Mouse (Mus musculus): ENCODE results near the gene 4930432K21Rik. TPM values are rescaled to one million over a fixed set of nuclear protein-coding genes. Genes with fewer than 3 reads are reported as not detected.

4930432K21Rik gene
- total and polyA plus RNA-seq, 2 experiments from 2014 or later, result 2.2 to 5.7 TPM

DNA sequence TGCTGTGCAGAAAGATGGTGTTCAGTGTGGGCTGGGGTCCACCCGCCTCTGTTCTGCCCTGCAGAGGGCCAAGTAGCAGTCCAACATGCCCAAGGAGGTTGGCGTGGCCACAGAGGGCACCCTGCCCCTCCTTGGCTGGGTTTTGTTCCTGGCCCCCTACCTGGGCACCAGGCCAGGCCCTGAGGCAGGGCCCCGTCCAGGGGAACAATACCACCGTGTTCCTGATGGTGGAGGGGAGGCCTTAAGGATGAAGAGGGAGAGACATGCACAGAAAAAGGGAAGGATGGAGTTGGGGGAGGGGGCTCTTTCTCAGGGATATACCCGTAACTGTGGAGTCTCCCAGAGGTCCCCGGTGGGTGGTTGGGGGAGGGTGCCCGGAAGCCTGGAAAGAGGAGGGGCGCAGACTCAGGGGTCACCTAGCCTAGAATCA lies 52.3 kb downstream of the 4930432K21Rik start:
- Histone ChIP-seq H3K9ac (replicated peaks; ENCODE audit: low read length, poor library complexity, severe bottlenecking) (peak overlapping the region; percentile 59), H3K4me3 (ENCODE audit: low read depth, low read length) (peak overlapping the region; percentile 38; the same call in 1 of the 2 replicates), H3K27me3 (ENCODE audit: insufficient read depth, low read length) (no peaks in the 10 kb centered on the region), H3K4me1 (ENCODE audit: insufficient read depth, low read length) (peaks cover 10% of the 10 kb centered on the region), H3K36me3 (ENCODE audit: insufficient read depth, low read length) (no peaks in the 10 kb centered on the region), H3K27ac (ENCODE audit: low read depth, low read length) (peak overlapping the region; percentile 65; the same call in 1 of the 2 replicates), H3K4me2 (ENCODE audit: low read depth, low read length, poor library complexity, severe bottlenecking) (peak overlapping the region; percentile 85), H3K9me3 (ENCODE audit: low read length) (no peaks in the 10 kb centered on the region)
- peak; percentile 9; the same call in 1 of the 2 replicates for TF ChIP-seq CTCF (IDR thresholded peaks at IDR 0.05)
- no peak for ATAC-seq (ENCODE audit: low FRiP score)
- 21% methylated on average over 8 of the region's 8 CpGs for WGBS
- DNase-seq (ENCODE audit: low spot score), result peak; percentile 35

DNA sequence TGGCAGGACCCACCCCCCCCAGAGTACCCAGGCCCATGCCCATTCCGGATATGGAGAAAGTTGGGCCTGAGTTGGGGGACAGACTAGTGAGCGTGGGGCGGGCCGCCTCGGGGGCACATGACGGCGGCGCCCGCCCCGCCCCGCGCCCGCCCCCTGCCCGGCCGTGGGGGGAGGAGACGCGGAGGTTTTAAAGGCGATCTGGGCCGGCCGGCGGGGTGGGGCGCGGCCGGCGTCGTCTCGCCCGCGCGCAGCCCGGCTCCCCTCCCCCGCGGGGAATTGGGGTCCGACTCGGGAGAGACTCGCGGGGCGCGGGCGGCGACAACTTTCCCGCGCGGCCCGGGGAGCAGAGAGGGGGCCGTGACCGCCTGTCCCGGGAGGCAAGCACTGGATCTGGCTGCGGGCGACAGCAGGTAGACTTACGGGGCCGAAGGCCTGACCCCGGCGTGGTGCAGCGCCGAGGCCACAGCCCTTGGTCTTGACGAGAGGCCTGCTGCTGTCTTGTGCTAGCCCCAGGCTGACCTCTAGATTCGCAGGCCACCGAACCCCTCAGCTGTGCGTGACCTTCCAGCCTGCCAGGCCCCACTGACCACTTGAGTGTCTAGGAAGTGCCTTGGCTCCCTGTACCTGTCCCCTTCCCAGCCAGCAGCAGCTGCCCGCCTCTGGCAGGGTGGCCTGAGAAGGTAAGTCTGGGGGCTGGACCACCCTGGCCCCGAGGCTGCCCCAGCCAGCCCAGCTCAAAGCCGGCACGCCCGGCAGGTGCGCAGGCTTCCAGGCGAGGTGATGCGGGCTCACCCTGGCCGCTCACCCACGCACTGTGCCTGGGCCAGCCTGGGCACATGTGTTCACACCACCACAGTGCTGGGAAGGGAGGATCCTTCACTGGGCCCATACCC lies 53.1 kb downstream of the 4930432K21Rik start:
- WGBS, result 12% methylated on average over 39 of the region's 70 CpGs
- Histone ChIP-seq H3K4me1 (ENCODE audit: insufficient read depth, low read length) (peaks cover 10% of the 10 kb centered on the region), H3K9me3 (ENCODE audit: low read length) (no peaks in the 10 kb centered on the region)

GRCm38 (mm10) chr8:84201545-84202245 lies 53.9 kb downstream of the 4930432K21Rik start:
- TF ChIP-seq CTCF (IDR thresholded peaks at IDR 0.05), result no peak
- no peaks in the 10 kb centered on the region for H3K27me3 ChIP-seq (ENCODE audit: insufficient read depth, low read length)
- DNase-seq (ENCODE audit: low spot score) (peak; percentile 27), ATAC-seq (ENCODE audit: low FRiP score) (no peak)
- peaks cover 10% of the 10 kb centered on the region for H3K4me1 ChIP-seq (ENCODE audit: insufficient read depth, low read length)
- H3K4me2 ChIP-seq (ENCODE audit: low read depth, low read length, poor library complexity, severe bottlenecking), result peak overlapping the region; percentile 85
- H3K36me3 ChIP-seq (ENCODE audit: insufficient read depth, low read length), result no peaks in the 10 kb centered on the region
- H3K27ac ChIP-seq (ENCODE audit: low read depth, low read length), result peak overlapping the region; percentile 65; the same call in 1 of the 2 replicates
- H3K4me3 ChIP-seq (ENCODE audit: low read depth, low read length), result peak overlapping the region; percentile 38
- WGBS, result 68% methylated on average over 15 of the region's 15 CpGs
- H3K9me3 ChIP-seq (ENCODE audit: low read length), result no peaks in the 10 kb centered on the region
- 0 out of 2 replicates have a peak overlapping the region, but pooled peaks have one; percentile 59 for H3K9ac ChIP-seq (replicated peaks; ENCODE audit: low read length, poor library complexity, severe bottlenecking)

More for the DNA sequence above, 53.1 kb downstream of the 4930432K21Rik start:
- Histone ChIP-seq H3K9ac (replicated peaks; ENCODE audit: low read length, poor library complexity, severe bottlenecking) (peak overlapping the region; percentile 59), H3K27ac (ENCODE audit: low read depth, low read length) (peak overlapping the region; percentile 65), H3K27me3 (ENCODE audit: insufficient read depth, low read length) (no peaks in the 10 kb centered on the region), H3K4me3 (ENCODE audit: low read depth, low read length) (peak overlapping the region; percentile 38), H3K36me3 (ENCODE audit: insufficient read depth, low read length) (no peaks in the 10 kb centered on the region), H3K4me2 (ENCODE audit: low read depth, low read length, poor library complexity, severe bottlenecking) (peak overlapping the region; percentile 85)
- TF ChIP-seq CTCF (IDR thresholded peaks at IDR 0.05), result no peak
- no peak for ATAC-seq (ENCODE audit: low FRiP score)
- peak; percentile 36 for DNase-seq (ENCODE audit: low spot score)

DNA sequence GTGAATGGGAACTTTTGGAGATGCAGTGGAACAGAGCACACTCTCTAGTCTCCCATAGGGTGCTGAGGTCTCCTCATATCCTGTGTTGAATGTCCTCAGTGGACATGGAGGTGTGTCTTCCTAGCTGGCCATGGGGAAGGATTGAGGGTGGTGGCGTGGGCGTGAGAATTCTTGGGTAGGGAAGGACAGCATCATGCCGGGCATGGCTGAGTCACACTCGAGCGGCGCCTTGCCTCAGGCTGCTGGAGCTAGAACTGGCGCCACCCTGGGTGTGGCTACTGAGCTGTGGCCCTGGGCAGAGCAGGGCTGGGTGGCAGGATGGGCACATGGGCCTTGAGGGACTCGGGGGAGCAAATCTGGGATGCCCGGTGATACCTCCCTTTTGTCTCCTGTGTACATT lies 54.6 kb downstream of the 4930432K21Rik start:
- H3K4me2 ChIP-seq (ENCODE audit: low read depth, low read length, poor library complexity, severe bottlenecking), result peak overlapping the region; percentile 56; the same call in 1 of the 2 replicates
- WGBS, result 87% methylated on average over 9 of the region's 9 CpGs
- no peak for TF ChIP-seq CTCF (IDR thresholded peaks at IDR 0.05)
- DNase-seq (ENCODE audit: low spot score) (no peak), ATAC-seq (ENCODE audit: low FRiP score) (no peak)
- no peaks in the 10 kb centered on the region for H3K27me3 ChIP-seq (ENCODE audit: insufficient read depth, low read length)
- no peaks in the 10 kb centered on the region for H3K9me3 ChIP-seq (ENCODE audit: low read length)
- no peak overlapping the region for H3K27ac ChIP-seq (ENCODE audit: low read depth, low read length)
- peaks cover 10% of the 10 kb centered on the region for H3K4me1 ChIP-seq (ENCODE audit: insufficient read depth, low read length)
- no peak overlapping the region for H3K4me3 ChIP-seq (ENCODE audit: low read depth, low read length)
- no peak overlapping the region for H3K9ac ChIP-seq (replicated peaks; ENCODE audit: low read length, poor library complexity, severe bottlenecking)
- no peaks in the 10 kb centered on the region for H3K36me3 ChIP-seq (ENCODE audit: insufficient read depth, low read length)

DNA sequence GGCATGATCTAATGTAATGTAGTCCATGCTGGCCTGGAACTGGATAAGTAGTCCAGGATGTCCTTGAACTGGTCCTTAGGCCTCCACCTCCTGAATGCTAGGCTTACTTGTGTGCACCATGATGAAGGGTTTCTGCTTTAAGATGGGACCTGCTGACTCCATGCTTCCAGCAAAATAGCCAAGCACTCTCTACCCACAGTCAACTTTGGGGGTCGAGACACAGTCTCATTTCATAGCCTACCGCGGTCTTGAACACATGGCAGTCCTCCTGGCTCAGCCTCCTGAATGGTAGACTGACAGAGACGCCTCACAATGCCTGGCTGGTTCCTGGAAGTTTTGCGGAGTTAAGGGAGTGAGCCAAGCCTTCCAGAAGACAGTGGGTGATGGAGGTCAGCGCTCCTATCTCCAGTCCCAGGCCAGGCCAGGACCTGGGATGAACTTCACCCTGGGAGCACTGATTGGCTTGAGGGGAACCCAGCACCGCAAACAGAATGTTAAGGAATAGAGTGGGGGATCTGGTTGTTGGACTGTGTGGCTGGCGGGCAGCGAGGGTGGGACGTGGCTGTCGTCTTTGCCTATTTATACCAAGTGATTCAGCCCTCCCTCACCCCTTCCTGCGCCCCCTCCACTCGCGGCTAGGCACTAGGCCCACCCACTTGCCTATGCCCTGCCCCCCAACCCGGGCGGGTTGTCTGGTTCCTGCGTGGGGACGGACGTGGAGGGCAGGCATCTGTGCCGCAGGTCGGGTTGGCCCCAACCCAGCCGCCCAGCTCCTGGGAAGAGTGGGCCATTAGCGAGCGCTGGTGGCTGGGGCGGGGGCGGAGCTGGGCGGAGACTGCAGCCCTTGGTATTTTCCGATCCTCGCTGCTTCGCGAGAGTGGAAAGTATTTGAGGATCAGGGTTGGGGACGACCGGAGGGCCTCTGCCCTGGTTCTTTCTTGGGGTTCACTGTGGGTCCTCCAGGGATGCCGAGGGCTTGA lies 55.4 kb downstream of the 4930432K21Rik start:
- Histone ChIP-seq H3K27me3 (ENCODE audit: insufficient read depth, low read length) (no peaks in the 10 kb centered on the region), H3K4me2 (ENCODE audit: low read depth, low read length, poor library complexity, severe bottlenecking) (peak overlapping the region; percentile 56), H3K9me3 (ENCODE audit: low read length) (no peaks in the 10 kb centered on the region), H3K27ac (ENCODE audit: low read depth, low read length) (peak overlapping the region; percentile 65), H3K9ac (replicated peaks; ENCODE audit: low read length, poor library complexity, severe bottlenecking) (peak overlapping the region; percentile 52; the same call in 1 of the 2 replicates), H3K4me1 (ENCODE audit: insufficient read depth, low read length) (peaks cover 5% of the 10 kb centered on the region), H3K4me3 (ENCODE audit: low read depth, low read length) (peak overlapping the region; percentile 33), H3K36me3 (ENCODE audit: insufficient read depth, low read length) (no peaks in the 10 kb centered on the region)
- peak; percentile 59 for DNase-seq (ENCODE audit: low spot score)
- 0 out of 2 replicates have a peak, but pooled peaks have one; percentile 11 for ATAC-seq (ENCODE audit: low FRiP score)
- TF ChIP-seq CTCF (IDR thresholded peaks at IDR 0.05), result no peak
- WGBS, result 12% methylated on average over 33 of the region's 34 CpGs

All from midbrain, postnatal 0 days (tissue).